Comparison of ENCODE assay signal across 23 mouse cellular contexts in the genomic region with DNA sequence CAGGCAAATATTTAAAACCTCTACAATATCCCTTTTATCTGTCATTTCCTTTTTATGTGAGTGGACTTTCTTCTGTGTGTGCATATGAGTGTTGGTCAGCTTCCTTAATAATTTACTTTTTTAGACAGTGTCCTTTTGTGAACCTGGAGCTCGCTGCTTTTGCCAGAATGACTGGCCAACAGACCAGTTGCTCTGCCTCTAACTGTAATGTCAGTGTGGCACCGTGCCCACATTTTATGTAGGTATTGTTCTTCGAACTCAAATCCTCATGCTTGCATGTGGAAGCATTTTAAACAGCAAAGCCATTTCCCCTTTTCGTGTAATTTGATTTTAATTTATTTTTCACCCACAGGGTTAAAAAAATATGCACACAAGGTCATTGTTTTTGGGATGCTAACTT.
DNase-seq lines count a peak whose midpoint lies in the region; ATAC-seq and TF ChIP-seq lines count a peak whose summit lies in the region.
"Had no signal": no experiment of that assay in that cellular context is flagged by ENCODE, and none has a peak within 500 bp of the region (broad histone marks: within the 10 kb centered on the region; RNA-seq: fewer than 3 reads in every experiment).

No protein-coding gene starts in this region.

- no peak overlapping the region for H3K9ac ChIP-seq in intestine, postnatal 0 days (ENCODE audit: low read depth, low read length)
- H3K9ac ChIP-seq: embryonic facial prominence, embryonic 13.5 days; forebrain, postnatal 0 days; hindbrain, embryonic 13.5 days; midbrain, embryonic 15.5 days; neural tube, embryonic 15.5 days; stomach, embryonic 15.5 days had no signal

- no peak for ATAC-seq in cerebellum, adult (ENCODE audit: insufficient number of reproducible peaks, low FRiP score, low TSS enrichment)
- no peak for ATAC-seq in intestine, postnatal 0 days
- ATAC-seq: activated CD4-positive, CD25-positive, alpha-beta regulatory T cell, adult 4 months; forebrain, postnatal 0 days; midbrain, embryonic 15.5 days had no signal

- no peaks in the 10 kb centered on the region for H3K27me3 ChIP-seq in cerebellum, adult 2 months (ENCODE audit: control insufficient read depth, insufficient read depth, low read length)
- H3K27me3 ChIP-seq in intestine, postnatal 0 days (replicated peaks; ENCODE audit: control insufficient read depth, insufficient read depth, low read length) = no peaks in the 10 kb centered on the region
- H3K27me3 ChIP-seq: embryonic facial prominence, embryonic 13.5 days; hindbrain, embryonic 13.5 days; midbrain, embryonic 15.5 days; neural tube, embryonic 15.5 days; stomach, embryonic 15.5 days had no signal

- no peaks in the 10 kb centered on the region; the same call in 1 of the 2 replicates for H3K4me1 ChIP-seq in cerebellum, adult 2 months (ENCODE audit: control insufficient read depth, insufficient read depth, low read length)
- H3K4me1 ChIP-seq in intestine, postnatal 0 days (replicated peaks; ENCODE audit: control insufficient read depth, insufficient read depth, low read length) = no peaks in the 10 kb centered on the region
- H3K4me1 ChIP-seq: embryonic facial prominence, embryonic 13.5 days; hindbrain, embryonic 13.5 days; midbrain, embryonic 15.5 days; neural tube, embryonic 15.5 days; stomach, embryonic 15.5 days had no signal

- intact Hi-C loops in left cerebral cortex, postnatal 4 days (cut with DNase I) = no loop called here

- peak; percentile 4 for DNase-seq in cerebellum, adult 11 months
- DNase-seq in left cerebral cortex, postnatal 4 days = peak; percentile 5
- no peak for DNase-seq in left cerebral cortex, adult 18-20 months (ENCODE audit: low spot score in 2 of 2)
- DNase-seq in cerebellum, adult 2 months = peak; percentile 31 to 59
- DNase-seq in cerebellum, postnatal 36 days = peak; percentile 31 to 32
- DNase-seq in neural tube, embryonic 10.5 days (ENCODE audit: extremely low spot score, low spot score) = no peak
- DNase-seq: forebrain, postnatal 0 days; gastrocnemius, postnatal 36 days; layer of hippocampus, adult 9-11 months; lung, adult 18-20 months; lung, postnatal 36 days; thymus, adult 18-20 months had no signal

- H3K9me3 ChIP-seq in intestine, postnatal 0 days (ENCODE audit: control insufficient read depth) = no peaks in the 10 kb centered on the region
- H3K9me3 ChIP-seq: embryonic facial prominence, embryonic 13.5 days; hindbrain, embryonic 13.5 days; midbrain, embryonic 15.5 days; neural tube, embryonic 15.5 days; stomach, embryonic 15.5 days had no signal

- 53% methylated on average over 4 of the region's 4 CpGs for WGBS in cerebellum, adult 2 months
- 80% methylated on average over 4 of the region's 4 CpGs for WGBS in intestine, postnatal 0 days

- no peak overlapping the region for H3K4me2 ChIP-seq in intestine, postnatal 0 days (replicated peaks; ENCODE audit: low read depth)
- H3K4me2 ChIP-seq: embryonic facial prominence, embryonic 13.5 days; hindbrain, embryonic 13.5 days; liver, embryonic 11.5 days; midbrain, embryonic 15.5 days; neural tube, embryonic 15.5 days; stomach, embryonic 15.5 days had no signal

- no peak for TF ChIP-seq POLR2A in cerebellum, adult 2 months (IDR thresholded peaks at IDR 0.05; ENCODE audit: borderline replicate concordance, insufficient read depth, low read length)

- H3K36me3 ChIP-seq in intestine, postnatal 0 days (ENCODE audit: control insufficient read depth, insufficient read depth) = no peaks in the 10 kb centered on the region
- H3K36me3 ChIP-seq: embryonic facial prominence, embryonic 13.5 days; G1E; hindbrain, embryonic 13.5 days; midbrain, embryonic 15.5 days; neural tube, embryonic 15.5 days; stomach, embryonic 15.5 days had no signal

- H3K4me3 ChIP-seq in cerebellum, adult 2 months (replicated peaks; ENCODE audit: insufficient read depth, low read depth, low read length) = no peak overlapping the region
- no peak overlapping the region for H3K4me3 ChIP-seq in intestine, postnatal 0 days (ENCODE audit: low read depth, low read length)
- H3K4me3 ChIP-seq: embryonic facial prominence, embryonic 13.5 days; hindbrain, embryonic 13.5 days; midbrain, embryonic 15.5 days; myocyte; neural tube, embryonic 15.5 days; stomach, embryonic 15.5 days had no signal

- no peak overlapping the region for H3K27ac ChIP-seq in cerebellum, adult 2 months (ENCODE audit: insufficient read depth, low read length)
- no peak overlapping the region for H3K27ac ChIP-seq in intestine, postnatal 0 days (ENCODE audit: low read depth, low read length)
- H3K27ac ChIP-seq: embryonic facial prominence, embryonic 13.5 days; hindbrain, embryonic 13.5 days; midbrain, embryonic 15.5 days; neural tube, embryonic 15.5 days; stomach, embryonic 15.5 days had no signal

- TF ChIP-seq CTCF in cerebellum, adult 2 months (IDR thresholded peaks at IDR 0.05; ENCODE audit: borderline replicate concordance, insufficient read depth, low read depth, low read length) = no peak
- no peak for TF ChIP-seq CTCF in intestine, postnatal 0 days (IDR thresholded peaks at IDR 0.05; ENCODE audit: low read depth)

Comparison
In these comparisons a context has a peak if more than half of its experiments do, and no peak if none do; other contexts are left out.
1. DNase-seq: peak in cerebellum, adult 11 months (single experiment), left cerebral cortex, postnatal 4 days (single experiment), cerebellum, adult 2 months (2 of 2) and cerebellum, postnatal 36 days (2 of 2); none in left cerebral cortex, adult 18-20 months (0 of 2) and neural tube, embryonic 10.5 days (single experiment).